Mouse (Mus musculus) liver, postnatal 0 days (tissue): ENCODE results near the gene Jpt2.
A peak's percentile ranks its signal among the peaks of the same experiment; 100 is the strongest.

Experiments used
- CTCF ChIP-seq: sonication (generic); IDR thresholded peaks from 2 replicates; pipeline ENCODE4 v1.5.1; 2016; ENCODE audit warnings: antibody characterized with exemption, low read depth
- EP300 ChIP-seq: IDR thresholded peaks from 2 replicates; pipeline ENCODE4 v1.6.1; 2016; ENCODE audit warnings: antibody characterized with exemption, low read depth, mild to moderate bottlenecking

- TF ChIP-seq CTCF (peak; percentile 75), EP300 (peak; percentile 99)
Measured at GRCm38 (mm10) chr17:24902671-24903474, 57.6 kb downstream of the Jpt2 start.
